ENCODE assay signal across 8 mouse cellular contexts in the genomic region with DNA sequence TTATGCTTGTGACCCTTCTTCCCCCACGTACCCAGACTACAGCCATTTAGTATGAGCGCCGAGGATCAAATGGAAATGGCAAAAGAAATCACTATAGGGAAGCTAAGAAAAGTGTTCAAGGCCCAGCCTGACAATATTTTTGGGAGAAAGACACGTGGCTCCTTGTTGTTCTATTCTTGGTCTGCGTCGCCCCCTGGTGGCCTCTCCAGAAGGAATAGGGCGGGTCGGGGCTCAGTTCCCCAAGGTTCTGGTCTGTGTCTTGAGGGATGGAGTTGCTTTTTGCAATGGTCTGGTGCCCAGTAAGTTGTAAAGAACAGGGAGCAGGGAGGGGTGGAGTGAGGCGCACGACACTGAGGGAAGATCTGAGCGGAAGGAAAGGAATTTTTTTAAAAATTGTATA.
DNase-seq lines count a peak whose midpoint lies in the region; ATAC-seq lines count a peak whose summit lies in the region.

No protein-coding gene starts in this region.

- H3K4me2 ChIP-seq in liver, embryonic 11.5 days = peak overlapping the region; percentile 78
- peak overlapping the region; percentile 54 for H3K4me2 ChIP-seq in stomach, embryonic 16.5 days (ENCODE audit: low read depth, low read length)

- H3K9ac ChIP-seq in liver, embryonic 11.5 days (ENCODE audit: low read depth, low read length) = peak overlapping the region; percentile 70; the same call in 1 of the 2 replicates
- no peak overlapping the region for H3K9ac ChIP-seq in stomach, embryonic 16.5 days (ENCODE audit: low read length)

- peak overlapping the region; percentile 94; the same call in 1 of the 2 replicates for H3K27ac ChIP-seq in liver, embryonic 11.5 days (ENCODE audit: low read depth, low read length)
- H3K27ac ChIP-seq in stomach, embryonic 16.5 days (ENCODE audit: low read length) = peak overlapping the region; percentile 98

- no peak overlapping the region; the same call in 1 of the 2 replicates for H3K4me3 ChIP-seq in liver, embryonic 11.5 days (ENCODE audit: low read depth, low read length)
- no peak overlapping the region for H3K4me3 ChIP-seq in stomach, embryonic 16.5 days (replicated peaks; ENCODE audit: low read length)

- H3K4me1 ChIP-seq in liver, embryonic 11.5 days (replicated peaks; ENCODE audit: control insufficient read depth, insufficient read depth, low read length) = peaks cover 7% of the 10 kb centered on the region; the same call in 1 of the 2 replicates
- peaks cover 20% of the 10 kb centered on the region for H3K4me1 ChIP-seq in stomach, embryonic 16.5 days (ENCODE audit: control insufficient read depth, insufficient read depth, low read length)

- 3% methylated on average over 11 of the region's 11 CpGs for WGBS in liver, embryonic 11.5 days
- WGBS in stomach, embryonic 16.5 days = 3% methylated on average over 11 of the region's 11 CpGs

- no peaks in the 10 kb centered on the region for H3K36me3 ChIP-seq in liver, embryonic 11.5 days (ENCODE audit: control insufficient read depth, insufficient read depth, low read length)
- H3K36me3 ChIP-seq in stomach, embryonic 16.5 days (ENCODE audit: control insufficient read depth, insufficient read depth, low read length) = no peaks in the 10 kb centered on the region

- peak; percentile 73 for DNase-seq in layer of hippocampus, adult 11-12 months (ENCODE audit: low spot score)
- no peak for DNase-seq in layer of hippocampus, adult 9-10 months (ENCODE audit: low spot score)
- peak; percentile 92 for DNase-seq in embryo, embryonic 9.5 days (ENCODE audit: extremely low spot score)
- DNase-seq in heart, adult 18-20 months = peak; percentile 84 to 95
- peak; percentile 73 for DNase-seq in kidney, adult 18-20 months
- peak; percentile 84 for DNase-seq in liver, embryonic 11.5 days (ENCODE audit: low spot score)
- peak; percentile 51 to 71 for DNase-seq in natural killer cell, adult 2 months (ENCODE audit: low spot score in 2 of 2)

- peak; percentile 38; the same call in 1 of the 2 replicates for ATAC-seq in liver, embryonic 11.5 days (replicated peaks; ENCODE audit: low FRiP score)
- 0 out of 2 replicates have a peak, but pooled peaks have one; percentile 16 for ATAC-seq in stomach, embryonic 16.5 days (ENCODE audit: insufficient read depth, low FRiP score)

- H3K27me3 ChIP-seq in liver, embryonic 11.5 days (replicated peaks; ENCODE audit: control insufficient read depth, insufficient read depth, low read length) = no peaks in the 10 kb centered on the region
- H3K27me3 ChIP-seq in stomach, embryonic 16.5 days (ENCODE audit: control insufficient read depth, insufficient read depth, low read length) = no peaks in the 10 kb centered on the region; the same call in 1 of the 2 replicates

- H3K9me3 ChIP-seq in liver, embryonic 11.5 days (ENCODE audit: control insufficient read depth, low read length) = no peaks in the 10 kb centered on the region
- H3K9me3 ChIP-seq in stomach, embryonic 16.5 days (replicated peaks; ENCODE audit: control insufficient read depth, low read length) = no peaks in the 10 kb centered on the region
